Mouse (Mus musculus): ENCODE measurements around the gene Itpr1. TPM values are rescaled to one million over a fixed set of nuclear protein-coding genes. Genes with fewer than 3 reads are reported as not detected.

Itpr1 gene
- polyA plus RNA-seq, 2 experiments = 10.7 to 17.1 TPM

DNA sequence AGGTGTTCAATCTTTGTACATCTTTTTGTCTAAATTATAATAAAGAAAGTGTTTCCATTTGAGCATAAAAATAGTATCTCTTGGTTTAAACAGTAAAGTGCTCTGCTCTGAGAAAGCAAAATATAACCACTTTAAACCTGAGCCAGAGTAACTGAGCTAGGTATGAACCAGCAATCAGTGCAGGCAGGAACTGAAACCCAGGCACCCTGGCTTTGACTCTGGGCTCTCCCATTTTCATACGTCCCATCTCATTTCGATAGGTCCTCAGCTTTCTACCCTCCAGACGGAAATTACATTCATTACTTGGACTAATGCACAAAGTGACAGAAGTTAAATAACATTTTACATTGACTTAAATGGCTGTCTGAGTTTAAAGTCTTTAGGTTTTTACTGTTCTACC lies 335.5 kb downstream of the Itpr1 start:
- Histone ChIP-seq H3K4me2 (replicated peaks; ENCODE audit: low read depth, low read length, severe bottlenecking) (no peak overlapping the region), H3K9ac (ENCODE audit: low read depth, low read length, severe bottlenecking) (no peak overlapping the region), H3K4me3 (replicated peaks; ENCODE audit: low read length) (no peak overlapping the region), H3K36me3 (ENCODE audit: control insufficient read depth, insufficient read depth, low read length) (no peaks in the 10 kb centered on the region), H3K4me1 (ENCODE audit: control insufficient read depth, insufficient read depth, low read length) (no peaks in the 10 kb centered on the region), H3K9me3 (ENCODE audit: control insufficient read depth, low read length) (no peaks in the 10 kb centered on the region), H3K27me3 (ENCODE audit: control insufficient read depth, insufficient read depth, low read length) (no peaks in the 10 kb centered on the region), H3K27ac (replicated peaks; ENCODE audit: low read depth, low read length) (no peak overlapping the region)
- 89% methylated on average over 3 of the region's 3 CpGs for WGBS
- DNase-seq (ENCODE audit: low spot score) = no peak
- TF ChIP-seq POLR2A (IDR thresholded peaks at IDR 0.05; ENCODE audit: borderline replicate concordance, extremely low read depth, insufficient read depth, insufficient read length) = no peak
- no peak for ATAC-seq (ENCODE audit: low FRiP score, low read depth)

DNA sequence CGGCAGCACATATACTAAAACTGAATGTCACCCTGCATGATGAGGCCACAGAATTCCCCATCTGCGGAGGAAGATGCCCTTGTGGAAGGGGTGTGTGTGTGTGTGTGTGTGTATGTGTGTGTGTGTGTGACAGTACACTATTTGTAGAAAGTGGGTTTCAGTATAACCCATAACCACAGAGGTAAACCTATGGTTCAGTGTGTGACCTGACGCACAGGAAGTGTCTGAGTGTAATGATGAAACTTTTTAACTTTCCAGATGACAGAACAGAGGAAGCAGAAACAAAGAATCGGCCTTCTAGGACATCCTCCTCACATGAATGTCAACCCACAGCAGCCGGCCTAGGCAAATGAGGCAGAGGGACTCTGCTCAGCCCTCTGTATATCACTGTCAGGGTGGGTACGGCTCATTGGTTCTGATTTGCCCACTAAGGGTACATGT lies 336.6 kb downstream of the Itpr1 start:
- no peak for TF ChIP-seq POLR2A (IDR thresholded peaks at IDR 0.05; ENCODE audit: borderline replicate concordance, extremely low read depth, insufficient read depth, insufficient read length)
- Histone ChIP-seq H3K36me3 (ENCODE audit: control insufficient read depth, insufficient read depth, low read length) (no peaks in the 10 kb centered on the region), H3K9me3 (ENCODE audit: control insufficient read depth, low read length) (no peaks in the 10 kb centered on the region), H3K4me2 (replicated peaks; ENCODE audit: low read depth, low read length, severe bottlenecking) (no peak overlapping the region), H3K9ac (ENCODE audit: low read depth, low read length, severe bottlenecking) (no peak overlapping the region), H3K27ac (replicated peaks; ENCODE audit: low read depth, low read length) (no peak overlapping the region), H3K4me1 (ENCODE audit: control insufficient read depth, insufficient read depth, low read length) (no peaks in the 10 kb centered on the region), H3K4me3 (replicated peaks; ENCODE audit: low read length) (no peak overlapping the region), H3K27me3 (ENCODE audit: control insufficient read depth, insufficient read depth, low read length) (no peaks in the 10 kb centered on the region)
- DNase-seq (ENCODE audit: low spot score) (no peak), ATAC-seq (ENCODE audit: low FRiP score, low read depth) (no peak)
- 80% methylated on average over 6 of the region's 6 CpGs for WGBS

DNA sequence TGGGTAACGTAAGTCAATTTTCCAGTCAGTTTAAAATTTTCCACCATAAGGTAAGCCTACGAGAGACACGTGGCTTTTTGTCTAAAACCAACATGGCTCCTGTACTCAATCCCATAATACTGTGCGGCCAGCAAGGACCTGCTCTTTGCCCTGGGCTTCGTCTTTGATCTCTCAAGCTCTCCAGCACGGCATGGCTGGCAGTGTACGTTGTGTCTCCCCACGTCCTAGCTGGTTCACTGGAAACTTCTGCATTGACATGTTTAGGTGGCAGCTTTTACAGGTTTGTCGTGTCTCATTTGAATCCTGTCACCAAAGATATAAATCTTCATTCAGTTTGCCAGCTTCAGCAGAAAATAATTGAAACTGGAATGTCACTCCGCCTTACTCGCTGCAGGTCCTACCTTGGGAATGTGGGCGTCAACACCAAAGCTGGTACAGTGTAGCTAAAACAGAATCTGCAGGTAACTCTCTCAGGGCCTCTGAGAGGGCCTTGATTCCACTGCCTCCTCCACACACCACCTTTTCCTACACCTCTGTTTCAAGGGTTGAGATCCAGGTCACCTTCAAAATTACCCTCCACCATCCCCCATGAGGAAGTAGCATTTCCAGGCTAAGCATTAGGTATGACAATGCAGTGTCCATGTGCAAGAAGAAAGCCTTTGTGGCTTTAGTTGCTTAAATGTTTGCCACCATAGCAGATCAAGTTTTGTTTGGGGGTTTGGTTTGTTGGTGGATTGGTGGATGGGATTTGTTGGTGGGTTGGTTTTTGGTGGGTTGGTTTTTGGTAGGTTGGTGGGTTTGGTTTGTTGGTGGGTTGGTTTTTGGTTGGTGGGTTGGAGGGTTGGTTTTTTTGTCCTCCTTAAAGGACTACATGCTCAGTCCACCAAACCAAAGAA lies 339.1 kb downstream of the Itpr1 start:
- 82% methylated on average over 12 of the region's 12 CpGs for WGBS
- no peak for DNase-seq (ENCODE audit: low spot score)
- no peak overlapping the region for H3K27ac ChIP-seq (replicated peaks; ENCODE audit: low read depth, low read length)

DNA sequence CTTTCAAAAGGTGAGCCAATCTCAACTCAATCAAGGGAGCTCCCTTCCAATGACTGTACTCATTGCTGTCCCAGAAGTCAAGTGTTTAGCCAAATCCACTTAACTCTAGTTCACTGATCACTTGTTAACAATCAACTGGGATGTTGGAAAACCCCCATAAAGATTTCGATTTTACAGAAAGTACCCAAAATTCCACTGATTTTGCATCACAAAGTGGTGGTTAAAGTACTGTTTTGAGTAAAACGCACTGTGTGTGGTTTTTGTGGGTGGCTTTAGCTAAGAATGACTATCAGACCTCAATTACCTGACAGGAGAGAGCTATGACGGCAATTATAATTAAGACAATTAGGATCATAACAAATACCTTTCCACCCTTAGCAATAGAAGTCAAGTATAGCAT lies 340.1 kb downstream of the Itpr1 start:
- no peaks in the 10 kb centered on the region for H3K4me1 ChIP-seq (ENCODE audit: control insufficient read depth, insufficient read depth, low read length)
- TF ChIP-seq POLR2A (IDR thresholded peaks at IDR 0.05; ENCODE audit: borderline replicate concordance, extremely low read depth, insufficient read depth, insufficient read length) = no peak
- no peak overlapping the region for H3K9ac ChIP-seq (ENCODE audit: low read depth, low read length, severe bottlenecking)
- ATAC-seq (ENCODE audit: low FRiP score, low read depth) (no peak), DNase-seq (ENCODE audit: low spot score) (no peak)
- H3K9me3 ChIP-seq (ENCODE audit: control insufficient read depth, low read length) = no peaks in the 10 kb centered on the region
- H3K36me3 ChIP-seq (ENCODE audit: control insufficient read depth, insufficient read depth, low read length) = no peaks in the 10 kb centered on the region
- H3K27me3 ChIP-seq (ENCODE audit: control insufficient read depth, insufficient read depth, low read length) = no peaks in the 10 kb centered on the region
- H3K27ac ChIP-seq (replicated peaks; ENCODE audit: low read depth, low read length) = no peak overlapping the region
- 84% methylated on average over 3 of the region's 3 CpGs for WGBS
- no peak overlapping the region for H3K4me2 ChIP-seq (replicated peaks; ENCODE audit: low read depth, low read length, severe bottlenecking)
- H3K4me3 ChIP-seq (replicated peaks; ENCODE audit: low read length) = no peak overlapping the region

More for the DNA sequence above, 339.1 kb downstream of the Itpr1 start:
- TF ChIP-seq POLR2A (IDR thresholded peaks at IDR 0.05; ENCODE audit: borderline replicate concordance, extremely low read depth, insufficient read depth, insufficient read length) = no peak
- H3K9ac ChIP-seq (ENCODE audit: low read depth, low read length, severe bottlenecking) = no peak overlapping the region
- no peak overlapping the region for H3K4me3 ChIP-seq (replicated peaks; ENCODE audit: low read length)
- H3K27me3 ChIP-seq (ENCODE audit: control insufficient read depth, insufficient read depth, low read length) = no peaks in the 10 kb centered on the region
- H3K4me1 ChIP-seq (ENCODE audit: control insufficient read depth, insufficient read depth, low read length) = no peaks in the 10 kb centered on the region
- no peak for ATAC-seq (ENCODE audit: low FRiP score, low read depth)
- H3K4me2 ChIP-seq (replicated peaks; ENCODE audit: low read depth, low read length, severe bottlenecking) = no peak overlapping the region
- no peaks in the 10 kb centered on the region for H3K36me3 ChIP-seq (ENCODE audit: control insufficient read depth, insufficient read depth, low read length)
- no peaks in the 10 kb centered on the region for H3K9me3 ChIP-seq (ENCODE audit: control insufficient read depth, low read length)

DNA sequence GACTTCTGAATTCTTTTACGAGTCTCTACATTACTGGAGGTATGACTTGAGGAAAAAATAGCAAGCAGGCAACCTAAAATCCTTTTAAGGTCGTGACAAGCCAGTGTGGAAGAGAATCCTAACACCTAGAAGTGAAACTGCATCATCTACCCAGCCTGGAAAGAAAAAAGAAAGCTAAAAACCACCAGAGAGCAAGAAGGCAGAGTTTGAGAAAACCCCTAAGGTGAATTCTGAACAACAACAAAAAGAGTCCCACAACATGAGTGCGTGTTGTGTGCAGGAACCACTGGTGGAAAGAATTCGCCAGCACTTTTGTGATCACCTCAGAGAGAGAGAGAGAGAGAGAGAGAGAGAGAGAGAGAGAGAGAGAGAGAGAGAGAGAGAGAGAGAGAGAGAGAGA lies 340.6 kb downstream of the Itpr1 start:
- Histone ChIP-seq H3K4me3 (replicated peaks; ENCODE audit: low read length) (no peak overlapping the region), H3K9me3 (ENCODE audit: control insufficient read depth, low read length) (no peaks in the 10 kb centered on the region), H3K27ac (replicated peaks; ENCODE audit: low read depth, low read length) (no peak overlapping the region), H3K4me2 (replicated peaks; ENCODE audit: low read depth, low read length, severe bottlenecking) (no peak overlapping the region), H3K27me3 (ENCODE audit: control insufficient read depth, insufficient read depth, low read length) (no peaks in the 10 kb centered on the region), H3K4me1 (ENCODE audit: control insufficient read depth, insufficient read depth, low read length) (no peaks in the 10 kb centered on the region), H3K9ac (ENCODE audit: low read depth, low read length, severe bottlenecking) (no peak overlapping the region), H3K36me3 (ENCODE audit: control insufficient read depth, insufficient read depth, low read length) (no peaks in the 10 kb centered on the region)
- ATAC-seq (ENCODE audit: low FRiP score, low read depth) = no peak
- no peak for TF ChIP-seq POLR2A (IDR thresholded peaks at IDR 0.05; ENCODE audit: borderline replicate concordance, extremely low read depth, insufficient read depth, insufficient read length)
- DNase-seq (ENCODE audit: low spot score) = no peak
- 87% methylated on average over 4 of the region's 4 CpGs for WGBS
